Mouse (Mus musculus): Measurements from ENCODE around the gene Samhd1. TPM values are rescaled to one million over a fixed set of nuclear protein-coding genes. Genes with fewer than 3 reads are reported as not detected.
A peak's percentile ranks its signal among the peaks of the same experiment; 100 is the strongest.

Gene Samhd1
- total RNA-seq, 2 experiments from 2014 or later, result 21.6 to 22.4 TPM

DNA sequence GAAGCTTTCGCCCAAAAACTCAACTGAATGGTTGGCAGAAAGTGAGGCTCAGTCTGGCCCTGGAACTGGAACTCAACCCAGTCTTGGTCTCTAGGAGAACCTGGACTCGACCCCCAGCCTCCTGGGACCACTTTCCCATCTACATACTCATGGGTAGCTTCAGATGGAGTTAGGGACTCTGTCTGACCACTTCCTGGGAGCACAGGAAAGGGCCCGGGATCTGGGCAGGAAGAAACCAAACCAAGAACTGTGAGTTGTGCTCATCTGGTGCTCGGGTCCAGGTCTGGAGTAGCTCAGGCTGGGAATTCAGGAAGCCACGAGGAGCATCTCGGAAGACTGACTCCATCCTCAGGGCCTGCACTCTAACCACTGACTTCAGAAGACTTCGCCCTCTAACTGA lies 58.5 kb downstream of the Samhd1 start:
- intact Hi-C loops (cut with DNase I), result loop anchor here (5.0 kb wide), 1 partner anchor 34 kb away; no protein-coding TSS in a partner anchor
- DNase-seq (ENCODE audit: low spot score), result no peak

DNA sequence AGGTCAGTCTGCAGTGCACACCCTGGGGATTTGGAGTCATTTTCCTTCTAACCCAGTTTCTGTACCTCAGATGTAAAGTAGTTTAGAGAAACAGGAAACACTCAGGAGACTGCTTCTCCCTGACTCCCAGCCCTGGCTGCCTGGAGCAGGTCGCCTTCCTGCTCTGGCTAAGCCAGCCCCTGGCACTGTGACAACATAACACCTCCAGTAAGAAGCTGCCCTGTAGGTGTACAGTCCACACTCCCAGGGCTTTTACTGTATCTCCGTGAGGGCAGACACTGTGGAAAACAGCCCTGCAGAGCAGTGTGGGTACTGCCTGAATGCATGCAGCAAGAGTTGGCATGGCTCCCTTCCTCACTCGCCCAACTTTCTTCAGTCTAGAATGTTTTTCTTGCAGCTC lies 59.4 kb downstream of the Samhd1 start:
- intact Hi-C loops (cut with DNase I), result loop anchor here (5.0 kb wide), 1 partner anchor 33 kb away; no protein-coding TSS in a partner anchor
- no peak for DNase-seq (ENCODE audit: low spot score)

DNA sequence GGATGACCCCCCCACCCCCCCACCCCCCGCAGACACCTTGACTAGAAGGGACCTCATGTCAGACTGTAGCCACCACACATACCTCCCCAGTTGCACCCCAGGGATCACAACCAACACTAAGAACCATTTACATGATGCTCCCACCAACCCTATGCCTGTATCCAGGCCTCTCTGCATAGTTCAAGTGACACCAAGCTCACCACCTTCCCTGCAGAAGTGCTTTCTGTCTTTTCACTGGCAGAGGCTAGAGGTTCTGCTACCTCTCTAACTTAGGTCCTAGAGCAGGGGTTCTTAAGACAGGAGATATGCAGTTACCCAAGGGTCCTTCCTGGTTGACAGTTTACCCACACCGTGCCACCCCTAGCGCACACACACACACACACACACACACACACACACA lies 59.8 kb downstream of the Samhd1 start:
- no peak for DNase-seq (ENCODE audit: low spot score)
- intact Hi-C loops (cut with DNase I), result loop anchor here (5.0 kb wide), 1 partner anchor 33 kb away; no protein-coding TSS in a partner anchor

DNA sequence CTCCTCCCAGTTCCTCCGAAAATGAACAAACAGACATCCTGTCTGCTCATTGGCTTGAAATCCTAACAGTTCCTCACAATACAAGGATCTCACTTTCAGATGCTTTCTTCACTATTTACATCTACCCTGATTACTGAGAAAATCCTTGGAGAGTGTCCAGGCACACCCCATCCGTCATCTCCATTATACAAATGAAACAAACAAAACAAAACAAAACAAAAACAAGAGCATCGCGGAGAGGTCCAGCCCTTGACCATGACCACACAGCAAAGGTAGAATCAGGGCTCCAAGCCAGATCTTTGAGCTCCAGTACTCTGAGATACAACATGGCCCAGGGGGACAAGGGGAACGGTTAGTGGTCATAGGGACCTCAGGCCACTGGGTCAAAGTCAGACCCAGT lies 60.3 kb downstream of the Samhd1 start:
- intact Hi-C loops (cut with DNase I), result loop anchor here (5.0 kb wide), 1 partner anchor 32 kb away; no protein-coding TSS in a partner anchor
- no peak for DNase-seq (ENCODE audit: low spot score)

DNA sequence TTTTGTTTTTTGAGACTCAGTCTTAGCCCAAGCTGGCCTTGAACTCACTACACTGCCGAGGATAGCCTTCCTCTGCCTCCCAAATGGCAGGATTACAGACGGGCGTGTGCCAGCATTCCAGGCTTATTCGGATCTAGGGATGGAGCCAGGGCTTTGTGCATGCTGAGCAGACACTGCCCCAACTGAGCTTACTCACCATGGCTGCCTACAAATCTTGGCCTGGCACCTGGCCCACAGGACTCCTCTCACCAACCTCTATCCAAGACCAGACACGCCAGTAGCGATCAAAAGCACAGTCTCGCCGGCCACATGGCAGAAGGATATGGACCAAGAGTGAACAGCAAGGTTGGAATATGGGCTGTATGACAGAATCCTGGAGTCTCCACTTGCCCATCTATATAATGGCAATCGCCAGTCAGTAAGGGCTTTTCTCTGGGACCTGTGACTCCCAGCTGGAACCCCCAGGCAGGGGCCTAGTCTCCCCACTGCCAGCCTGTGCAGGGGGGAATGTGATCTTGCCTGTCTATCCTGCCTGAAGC lies 60.8 kb downstream of the Samhd1 start:
- no peak for DNase-seq (ENCODE audit: low spot score)

GRCm38 (mm10) chr2:157073378-157074052 lies 61.5 kb downstream of the Samhd1 start:
- DNase-seq (ENCODE audit: low spot score), result no peak
- intact Hi-C loops (cut with DNase I), result no loop called here

More for the DNA sequence above, 60.8 kb downstream of the Samhd1 start:
- intact Hi-C loops (cut with DNase I), result no loop called here

DNA sequence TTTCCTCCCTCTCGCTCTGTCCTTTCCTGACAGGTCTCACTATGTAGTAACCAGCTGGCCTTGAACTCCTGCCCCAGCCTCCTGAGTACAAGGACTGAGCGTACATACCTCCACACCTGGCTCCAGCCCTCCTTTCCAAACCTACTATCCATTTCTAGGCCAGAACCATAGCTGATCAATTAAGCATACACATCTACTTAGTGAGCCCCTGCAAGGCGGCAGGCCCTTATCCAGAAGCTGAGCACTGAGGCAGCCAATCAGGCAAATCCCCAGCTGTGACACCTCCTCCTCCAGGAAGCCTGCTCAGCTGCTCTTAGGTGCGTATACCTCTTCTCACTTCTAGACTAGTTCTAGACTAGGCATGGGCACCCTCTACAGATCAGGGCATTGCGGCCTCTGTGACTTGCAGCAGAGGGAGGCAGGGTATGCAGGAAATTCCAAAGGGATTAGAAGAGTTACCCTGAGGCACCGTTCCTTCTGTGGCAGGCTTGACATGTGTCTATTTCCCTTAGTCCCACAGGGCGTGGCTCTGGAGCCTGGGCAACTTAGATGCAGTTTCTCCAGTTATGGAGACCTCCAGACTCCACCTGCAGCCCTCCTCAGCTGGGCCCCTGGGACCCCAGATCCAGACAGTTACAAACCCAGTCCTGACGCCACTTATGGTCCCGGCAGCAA lies 62.6 kb downstream of the Samhd1 start:
- intact Hi-C loops (cut with DNase I), result no loop called here
- DNase-seq (ENCODE audit: low spot score), result no peak

GRCm38 (mm10) chr2:157071556-157071955 lies 63.5 kb downstream of the Samhd1 start:
- intact Hi-C loops (cut with DNase I), result no loop called here
- peak; percentile 71 for DNase-seq (ENCODE audit: low spot score)

GRCm38 (mm10) chr2:157070365-157070764 lies 64.7 kb downstream of the Samhd1 start:
- no peak for DNase-seq (ENCODE audit: low spot score)
- intact Hi-C loops (cut with DNase I), result no loop called here

- intact Hi-C loops (cut with DNase I), result no loop called here
These were observed 65.2 kb downstream of the Samhd1 start for GRCm38 (mm10) chr2:157069755-157070315.

DNA sequence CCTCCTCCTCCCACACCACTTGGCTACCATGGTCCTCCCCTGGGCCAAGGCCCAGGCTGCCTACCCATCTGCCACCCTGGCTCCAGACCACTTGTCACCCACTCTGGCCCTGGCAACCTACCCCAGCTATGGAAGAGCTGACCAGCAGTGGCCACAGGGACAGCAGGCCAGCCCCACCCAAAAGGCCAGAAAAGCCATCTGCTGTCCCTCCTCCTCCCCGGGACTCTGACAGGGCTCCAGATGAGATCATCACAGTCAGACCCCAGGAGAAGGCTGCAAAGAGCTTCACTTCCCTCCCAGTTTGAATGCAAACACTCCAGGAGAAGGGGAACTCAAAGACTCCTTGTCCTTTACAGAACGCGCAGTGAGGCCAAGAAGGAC lies 65.7 kb downstream of the Samhd1 start:
- intact Hi-C loops (cut with DNase I), result no loop called here
- no peak for DNase-seq (ENCODE audit: low spot score)

More at GRCm38 (mm10) chr2:157069755-157070315, 65.2 kb downstream of the Samhd1 start:
- no peak for DNase-seq (ENCODE audit: low spot score)

DNA sequence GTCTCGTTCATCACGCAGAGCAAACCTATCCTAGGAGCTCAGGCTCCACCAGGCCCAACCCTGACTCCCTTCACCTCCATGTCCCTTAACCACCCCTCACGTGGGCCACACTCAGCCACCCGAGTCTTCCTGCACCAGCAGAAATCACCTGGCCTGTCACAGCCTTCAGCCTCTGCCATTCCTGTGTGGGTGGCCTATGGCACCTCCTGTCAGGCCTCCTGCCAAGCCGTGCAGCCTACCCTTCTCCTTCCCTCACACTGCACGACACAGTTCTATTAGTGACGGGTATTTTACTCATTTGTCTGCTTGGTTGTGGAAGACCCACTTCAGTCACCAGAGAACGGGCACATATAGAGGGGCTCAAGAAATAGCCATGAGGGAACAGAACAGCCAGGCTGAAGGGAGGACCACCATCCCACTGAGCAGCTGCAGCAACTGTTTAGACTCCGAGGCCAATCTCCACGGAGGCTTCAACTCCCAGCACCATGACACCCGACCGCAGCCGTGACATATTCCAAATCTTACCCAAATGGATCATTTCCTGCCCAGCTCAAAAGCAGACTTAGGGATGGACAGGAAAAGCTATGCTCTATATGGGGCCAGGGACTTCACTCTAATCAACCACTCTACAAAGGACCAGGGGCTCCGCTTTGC lies 66.2 kb downstream of the Samhd1 start:
- no peak for DNase-seq (ENCODE audit: low spot score)
- intact Hi-C loops (cut with DNase I), result no loop called here

GRCm38 (mm10) chr2:157066731-157067430 lies 68.2 kb downstream of the Samhd1 start:
- DNase-seq (ENCODE audit: low spot score), result no peak
- intact Hi-C loops (cut with DNase I), result no loop called here

GRCm38 (mm10) chr2:157065879-157066226 lies 69.2 kb downstream of the Samhd1 start:
- no peak for DNase-seq (ENCODE audit: low spot score)

DNA sequence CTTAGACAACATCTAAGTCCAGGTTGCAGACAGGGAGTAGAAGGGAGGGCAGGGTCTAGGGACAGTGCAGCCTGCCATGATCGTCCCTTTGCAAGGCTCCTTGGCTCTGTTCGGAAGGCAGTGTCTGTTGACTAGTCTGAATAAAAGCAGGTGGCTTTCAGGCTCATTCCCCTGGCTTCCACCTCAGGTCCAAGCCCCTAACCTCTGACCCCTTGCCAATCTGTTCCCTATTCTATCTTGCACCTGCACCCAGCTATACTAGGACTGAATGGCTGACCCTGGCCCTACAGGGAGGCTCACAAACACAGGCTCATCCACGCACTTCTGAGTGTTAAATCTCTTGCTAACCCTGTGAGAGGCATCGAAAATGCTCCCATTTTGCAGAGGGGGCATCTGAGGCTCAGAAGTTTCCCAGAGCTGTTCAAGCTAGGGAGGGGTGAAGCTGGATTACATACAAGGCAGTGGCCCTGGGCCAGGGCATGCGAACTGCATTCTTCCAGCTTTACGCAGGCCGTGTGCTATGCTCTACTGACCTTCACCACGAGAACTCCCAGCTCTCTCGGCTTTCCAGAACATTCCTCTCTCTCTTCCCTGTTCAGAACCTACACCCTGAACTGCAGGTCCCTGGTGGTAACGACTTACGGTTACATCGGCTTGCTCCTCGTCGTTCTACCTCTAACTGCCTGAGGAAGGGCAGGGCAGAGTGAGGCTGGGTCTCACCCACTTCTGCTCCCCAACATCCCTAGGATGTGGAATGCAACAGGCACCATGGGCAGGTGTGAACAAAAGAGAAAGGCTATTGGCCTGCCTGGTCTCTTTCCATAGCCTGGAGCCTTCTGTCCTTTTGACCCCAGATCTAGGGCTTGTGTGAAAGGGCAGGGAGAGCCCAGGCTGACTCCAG lies 69.8 kb downstream of the Samhd1 start:
- intact Hi-C loops (cut with DNase I), result no loop called here
- no peak for DNase-seq (ENCODE audit: low spot score)

More at GRCm38 (mm10) chr2:157065879-157066226, 69.2 kb downstream of the Samhd1 start:
- intact Hi-C loops (cut with DNase I), result no loop called here

- intact Hi-C loops (cut with DNase I), result no loop called here
- no peak for DNase-seq (ENCODE audit: low spot score)
These were observed 70.9 kb downstream of the Samhd1 start for GRCm38 (mm10) chr2:157064136-157064535.

DNA sequence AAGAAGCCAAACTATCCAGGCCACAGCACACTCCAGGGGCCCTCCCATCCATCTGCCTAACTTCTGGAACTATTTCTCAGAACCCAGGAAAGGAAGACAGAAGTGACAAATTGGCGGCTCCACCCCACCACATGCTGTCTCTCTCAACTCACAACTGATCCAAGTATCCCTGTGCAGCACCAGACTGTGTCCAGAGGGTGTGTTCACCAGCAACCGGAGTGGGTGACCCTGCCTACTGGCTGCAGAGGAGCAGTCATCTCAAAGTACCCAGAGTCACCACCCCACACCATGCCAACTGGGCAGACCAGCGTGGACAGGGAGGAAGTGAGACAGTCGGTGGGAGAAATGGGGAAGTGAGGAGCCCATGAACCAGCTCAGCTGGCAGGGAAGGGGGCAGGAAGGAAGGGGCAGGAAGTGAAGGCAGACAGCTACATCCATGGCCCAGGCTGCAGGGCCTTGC lies 71.8 kb downstream of the Samhd1 start:
- intact Hi-C loops (cut with DNase I), result no loop called here
- no peak for DNase-seq (ENCODE audit: low spot score)

DNA sequence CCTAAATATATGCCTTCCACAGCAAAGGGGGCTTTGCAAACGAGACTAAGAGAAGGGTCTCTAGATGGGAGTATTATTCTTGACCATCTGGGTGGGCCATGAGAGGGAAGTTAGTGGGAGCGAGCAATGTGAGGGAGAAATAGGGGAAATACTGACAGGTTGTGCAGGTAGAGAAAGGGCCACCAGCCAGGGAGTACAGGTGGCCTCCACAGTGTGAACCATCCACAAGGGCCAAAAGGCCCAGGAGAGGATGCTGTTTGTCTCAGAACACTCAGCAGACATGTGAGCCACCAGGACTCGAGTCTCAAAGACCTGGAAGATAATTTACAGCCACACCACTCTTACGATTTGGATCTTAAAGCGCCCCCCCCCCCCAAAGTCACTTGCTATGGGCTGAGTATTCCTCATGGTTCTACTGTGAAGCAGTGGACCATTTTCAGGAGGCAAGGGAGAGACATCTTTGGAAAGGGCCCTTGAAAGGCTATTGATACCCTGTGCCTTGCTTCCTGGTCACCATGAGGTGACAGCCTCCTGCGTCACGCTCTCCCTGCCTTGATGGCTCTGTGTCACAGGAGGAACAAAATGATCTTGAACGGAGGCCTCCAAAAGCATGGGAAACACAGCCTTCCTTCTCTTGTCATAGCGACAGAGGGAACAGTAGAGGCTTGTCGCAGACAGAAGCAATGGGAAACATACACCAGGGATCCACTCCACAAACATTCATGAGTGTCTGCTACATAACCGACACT lies 74.3 kb downstream of the Samhd1 start:
- no peak for DNase-seq (ENCODE audit: low spot score)
- intact Hi-C loops (cut with DNase I), result no loop called here
